Mouse (Mus musculus) embryonic facial prominence, embryonic 11.5 days (tissue): ENCODE data around the gene Gm20388. TPM values are rescaled to one million over a fixed set of nuclear protein-coding genes. Genes with fewer than 3 reads are reported as not detected.

Experiments
- ATAC-seq: fragments of 200-750 bp; cut with Nextera tagmentation; replicated peaks from 2 replicates; pipeline ENCODE4 v1.8.0; 2017; ENCODE audit warnings: low read depth; ENCODE audit not compliant: insufficient number of reproducible peaks, low FRiP score, low TSS enrichment
- DNase-seq: peaks from one replicate; pipeline ENCODE4 v3.0.0-alpha.2; 2015; ENCODE audit warnings: low spot score
- H3K27ac ChIP-seq: fragments of 300-500 bp; sonication (generic); replicated peaks from 2 replicates; pipeline ENCODE4 v1.5.1; 2014; ENCODE audit warnings: mild to moderate bottlenecking, low read depth, low read length, control low read depth
- H3K27me3 ChIP-seq: fragments of 300-500 bp; sonication (generic); 2 replicates; pipeline ENCODE4 v1.6.1; 2014; ENCODE audit warnings: mild to moderate bottlenecking, low read length, moderate library complexity, mixed read lengths; ENCODE audit not compliant: control insufficient read depth, insufficient read depth
- H3K36me3 ChIP-seq: fragments of 300-500 bp; sonication (generic); replicated peaks from 2 replicates; pipeline ENCODE4 v1.6.1; 2014; ENCODE audit warnings: low read depth, mild to moderate bottlenecking, low read length, moderate library complexity, mixed read lengths; ENCODE audit not compliant: control insufficient read depth, insufficient read depth
- H3K4me1 ChIP-seq: fragments of 300-500 bp; sonication (generic); 2 replicates; pipeline ENCODE4 v1.6.1; 2014; ENCODE audit warnings: low read length, mixed read lengths; ENCODE audit not compliant: control insufficient read depth, insufficient read depth
- H3K4me2 ChIP-seq: fragments of 300-500 bp; sonication (generic); 2 replicates; pipeline ENCODE4 v1.6.1; 2014; ENCODE audit warnings: low read depth, mild to moderate bottlenecking, control low read depth, low read length, moderate library complexity
- H3K4me3 ChIP-seq: fragments of 300-500 bp; sonication (generic); 2 replicates; pipeline ENCODE4 v1.5.1; 2014; ENCODE audit warnings: low read depth, low read length, control low read depth
- H3K9ac ChIP-seq: fragments of 300-500 bp; sonication (generic); replicated peaks from 2 replicates; pipeline ENCODE4 v1.6.1; 2014; ENCODE audit warnings: mild to moderate bottlenecking, control low read depth, low read length
- H3K9me3 ChIP-seq: fragments of 300-500 bp; sonication (generic); replicated peaks from 2 replicates; pipeline ENCODE4 v1.6.1; 2016; ENCODE audit warnings: mild to moderate bottlenecking, low read length, inconsistent platforms, mixed read lengths; ENCODE audit not compliant: control insufficient read depth
- whole genome bisulfite sequencing: fragments of 180-500 bp; shearing (Covaris S2); extraction: QIAGEN DNeasy Blood & Tissue Kit; methylation state at CpG from one replicate; pipeline ENCODE4 v1.1.7; 2014; 5-methylcytosine and 5-hydroxymethylcytosine counted together
- polyA plus RNA-seq: library from polyadenylated mRNA; unstranded; fragments of >200 nt; fragmentation: Nextera tagmentation; extraction: Ambion mirVana; gene quantifications from 2 replicates; pipeline ENCODE4 v1.2.1, GENCODE M21; 2014

Gene Gm20388
- polyA plus RNA-seq, 1 experiment from 2014 or later = 3.1 TPM

GRCm38 (mm10) chr8:120465710-120466109, 555.1 kb downstream of the Gm20388 start:
- Histone ChIP-seq H3K36me3 (no peaks in the 10 kb centered on the region), H3K4me1 (peaks cover 4% of the 10 kb centered on the region), H3K9me3 (no peaks in the 10 kb centered on the region), H3K9ac (no peak overlapping the region), H3K4me3 (no peak overlapping the region), H3K27me3 (no peaks in the 10 kb centered on the region), H3K27ac (no peak overlapping the region), H3K4me2 (no peak overlapping the region)
- 19% methylated on average over 8 of the region's 8 CpGs for WGBS
- ATAC-seq (no peak), DNase-seq (no peak)

- Histone ChIP-seq H3K36me3 (no peaks in the 10 kb centered on the region), H3K4me3 (no peak overlapping the region), H3K4me1 (peaks cover 8% of the 10 kb centered on the region), H3K9ac (no peak overlapping the region), H3K27ac (no peak overlapping the region), H3K4me2 (no peak overlapping the region), H3K27me3 (no peaks in the 10 kb centered on the region), H3K9me3 (no peaks in the 10 kb centered on the region)
- ATAC-seq (no peak), DNase-seq (no peak)
- WGBS = 48% methylated on average over 10 of the region's 10 CpGs
Observed at GRCm38 (mm10) chr8:120466266-120466665, 555.6 kb downstream of the Gm20388 start.

- 84% methylated on average over 7 of the region's 7 CpGs for WGBS
- Histone ChIP-seq H3K27ac (no peak overlapping the region), H3K36me3 (no peaks in the 10 kb centered on the region), H3K4me2 (no peak overlapping the region), H3K9me3 (no peaks in the 10 kb centered on the region), H3K4me3 (no peak overlapping the region), H3K4me1 (peaks cover 14% of the 10 kb centered on the region), H3K9ac (no peak overlapping the region), H3K27me3 (no peaks in the 10 kb centered on the region)
- no peak for ATAC-seq
- no peak for DNase-seq
Observed at GRCm38 (mm10) chr8:120467598-120467997, 557.0 kb downstream of the Gm20388 start.

GRCm38 (mm10) chr8:120470170-120470569, 559.5 kb downstream of the Gm20388 start:
- no peaks in the 10 kb centered on the region for H3K36me3 ChIP-seq
- H3K9me3 ChIP-seq = no peaks in the 10 kb centered on the region
- H3K4me1 ChIP-seq = peaks cover 14% of the 10 kb centered on the region
- ATAC-seq (no peak), DNase-seq (no peak)
- no peak overlapping the region for H3K9ac ChIP-seq
- no peak overlapping the region for H3K4me2 ChIP-seq
- H3K27me3 ChIP-seq = no peaks in the 10 kb centered on the region
- H3K27ac ChIP-seq = no peak overlapping the region
- WGBS = 91% methylated on average over 12 of the region's 12 CpGs
- H3K4me3 ChIP-seq = no peak overlapping the region

GRCm38 (mm10) chr8:120471166-120471565, 560.5 kb downstream of the Gm20388 start:
- Histone ChIP-seq H3K36me3 (no peaks in the 10 kb centered on the region), H3K27ac (no peak overlapping the region), H3K4me2 (no peak overlapping the region), H3K27me3 (no peaks in the 10 kb centered on the region), H3K9me3 (no peaks in the 10 kb centered on the region), H3K9ac (no peak overlapping the region), H3K4me1 (peaks cover 13% of the 10 kb centered on the region), H3K4me3 (no peak overlapping the region)
- DNase-seq (peak; percentile 54), ATAC-seq (no peak)
- WGBS = 7% methylated on average over 7 of the region's 7 CpGs

- DNase-seq = no peak
- no peaks in the 10 kb centered on the region for H3K36me3 ChIP-seq
- H3K4me1 ChIP-seq = peaks cover 16% of the 10 kb centered on the region
- no peak overlapping the region for H3K4me3 ChIP-seq
- no peak for ATAC-seq
- H3K27ac ChIP-seq = no peak overlapping the region; the same call in 1 of the 2 replicates
- WGBS = 42% methylated on average over 2 of the region's 2 CpGs
- no peak overlapping the region for H3K9ac ChIP-seq
- H3K9me3 ChIP-seq = no peaks in the 10 kb centered on the region
- H3K4me2 ChIP-seq = no peak overlapping the region
- no peaks in the 10 kb centered on the region for H3K27me3 ChIP-seq
Observed at GRCm38 (mm10) chr8:120471752-120472151, 561.1 kb downstream of the Gm20388 start.

GRCm38 (mm10) chr8:120472230-120472629, 561.6 kb downstream of the Gm20388 start:
- ATAC-seq = no peak
- Histone ChIP-seq H3K4me2 (no peak overlapping the region), H3K4me1 (peaks cover 16% of the 10 kb centered on the region), H3K9me3 (no peaks in the 10 kb centered on the region), H3K4me3 (no peak overlapping the region), H3K9ac (no peak overlapping the region), H3K36me3 (no peaks in the 10 kb centered on the region), H3K27ac (no peak overlapping the region; the same call in 1 of the 2 replicates), H3K27me3 (no peaks in the 10 kb centered on the region)
- 40% methylated on average over 16 of the region's 16 CpGs for WGBS
- DNase-seq = no peak

GRCm38 (mm10) chr8:120473729-120474364, 563.2 kb downstream of the Gm20388 start:
- no peaks in the 10 kb centered on the region for H3K36me3 ChIP-seq
- H3K9me3 ChIP-seq = no peaks in the 10 kb centered on the region
- peaks cover 16% of the 10 kb centered on the region for H3K4me1 ChIP-seq
- 88% methylated on average over 13 of the region's 13 CpGs for WGBS
- no peak overlapping the region for H3K4me3 ChIP-seq
- no peak overlapping the region for H3K4me2 ChIP-seq
- no peak overlapping the region for H3K27ac ChIP-seq
- H3K9ac ChIP-seq = no peak overlapping the region
- H3K27me3 ChIP-seq = no peaks in the 10 kb centered on the region
- no peak for ATAC-seq
- no peak for DNase-seq
